Mouse (Mus musculus): ENCODE data around the gene Olfr1052. TPM values are rescaled to one million over a fixed set of nuclear protein-coding genes. Genes with fewer than 3 reads are reported as not detected.
"Not testable (repeated sequence)": the region's sequence is repeated elsewhere in the genome, so short reads cannot be mapped to it uniquely, and the experiment has no call there.

The Olfr1052 gene
- not detected for total RNA-seq (2021)

DNA sequence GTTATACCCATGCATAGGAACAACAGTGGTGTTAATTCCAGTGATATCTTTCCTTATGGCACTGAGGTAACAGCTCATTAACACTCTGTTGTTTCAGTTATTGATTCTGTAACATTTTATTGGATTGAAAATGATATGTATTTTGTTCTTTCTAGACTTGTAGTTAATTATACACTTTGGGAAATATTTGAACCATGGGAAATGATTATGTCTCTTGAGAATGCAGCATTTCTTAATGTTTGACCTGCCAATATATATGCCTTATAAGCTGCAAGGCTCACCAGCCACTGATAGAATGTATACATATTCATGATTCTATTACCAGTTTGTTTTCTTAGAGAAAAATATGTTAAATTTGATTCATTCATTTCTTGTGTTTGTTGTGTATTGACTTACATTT lies at the start of gene Olfr1052:
Gene Olfr1052, plus strand, starts transcription at position 301 of the 400 bp plus-strand sequence.
- intact Hi-C loops (cut with DNase I), result no loop called here
- DNase-seq, result no peak

- intact Hi-C loops (cut with DNase I); DNase-seq: not testable (repeated sequence)
Observed at GRCm38 (mm10) chr2:86258228-86258627, 34.0 kb upstream of the Olfr1052 start, which contains the start of gene Olfr1049. Gene Olfr1049 (minus strand): TSS chr2:86258328.

DNA sequence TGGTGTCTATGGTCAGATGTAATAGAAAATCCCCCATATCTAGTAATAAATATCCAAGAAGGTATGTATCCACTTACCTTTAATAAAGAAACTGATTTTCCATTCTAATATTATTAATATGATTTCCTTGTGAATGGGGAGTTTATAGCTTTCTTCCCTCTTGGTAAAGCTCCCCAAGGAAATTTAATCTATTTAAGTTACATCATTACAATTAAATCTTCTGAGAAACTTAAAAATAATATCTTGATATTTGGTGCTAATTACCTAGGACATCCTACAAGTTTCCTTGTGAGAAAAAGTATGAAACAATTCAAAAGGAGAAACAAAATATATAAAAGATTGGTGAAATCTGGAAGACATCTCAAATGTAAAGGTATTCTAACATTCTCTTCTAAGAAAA lies 13.3 kb upstream of the Olfr1052 start, which contains the start of gene Olfr1051:
Gene Olfr1051, minus strand, starts transcription at position 101 of the 400 bp plus-strand sequence.
- DNase-seq; intact Hi-C loops (cut with DNase I): not testable (repeated sequence)

DNA sequence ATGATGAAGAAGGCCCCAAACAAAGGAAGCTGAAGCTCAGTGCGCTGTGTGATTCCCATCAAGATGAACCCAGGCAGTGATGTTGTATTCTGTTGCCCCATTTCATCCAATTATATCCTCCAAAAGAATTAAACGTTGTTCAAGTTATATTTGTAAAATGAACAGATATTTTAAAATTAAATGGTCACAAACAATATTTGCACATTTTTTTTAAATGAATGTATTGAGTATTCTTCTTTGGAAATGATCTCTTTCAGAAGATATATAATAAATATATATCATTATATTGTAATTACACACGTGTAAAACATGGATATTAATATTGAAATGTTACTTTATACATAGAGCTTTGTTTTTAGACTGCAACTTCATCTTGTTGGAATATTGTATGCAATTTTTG lies 22.9 kb downstream of the Olfr1052 start, which contains the start of gene Olfr1053:
Gene Olfr1053, minus strand, starts transcription at position 101 of the 400 bp plus-strand sequence.
- no peak for DNase-seq
- intact Hi-C loops (cut with DNase I), result no loop called here

DNA sequence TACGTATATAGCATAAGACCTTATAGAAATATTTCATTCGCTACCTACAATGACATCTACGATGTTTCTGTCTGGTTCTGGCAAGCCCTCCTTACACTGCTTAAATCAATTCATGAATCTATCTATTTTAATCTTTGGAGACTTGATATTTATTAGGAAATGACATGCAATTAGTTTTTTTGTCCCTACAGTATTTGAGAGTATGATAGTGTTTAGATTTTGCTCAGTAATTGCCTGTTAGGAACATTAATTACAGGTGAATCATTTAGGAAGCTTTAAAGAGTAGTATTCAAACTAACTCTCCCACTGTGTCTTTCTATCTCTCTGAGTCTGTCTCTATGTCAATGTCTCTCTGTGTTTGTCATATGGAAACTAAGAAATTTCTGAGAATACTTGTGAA lies 43.1 kb downstream of the Olfr1052 start, which contains the start of gene Olfr1054:
Gene Olfr1054, minus strand, starts transcription at position 101 of the 400 bp plus-strand sequence.
- no peak for DNase-seq
- intact Hi-C loops (cut with DNase I), result no loop called here

Other genes with a start within 250 kb of the Olfr1052 start
- gene Olfr1034, start 246.6 kb upstream of the Olfr1052 start, total RNA-seq (2021), result under 1 TPM; 0.08 to 0.11 TPM
- not detected for gene Olfr1036, start 218.5 kb upstream of the Olfr1052 start, total RNA-seq (2021)
- gene Olfr1037, start 205.1 kb upstream of the Olfr1052 start, total RNA-seq (2021), result not detected
- not detected for gene Olfr1039, start 156.5 kb upstream of the Olfr1052 start, total RNA-seq (2021)
- gene Olfr1040, start 145.7 kb upstream of the Olfr1052 start, total RNA-seq (2021), result not detected
- not detected for gene Olfr1042, start 130.6 kb upstream of the Olfr1052 start, total RNA-seq (2021)
- gene Olfr1043, start 124.9 kb upstream of the Olfr1052 start, total RNA-seq (2021), result not detected
- gene Olfr1044, start 114.6 kb upstream of the Olfr1052 start, total RNA-seq (2021), result not detected
- not detected for gene Olfr52, start 106.8 kb upstream of the Olfr1052 start, total RNA-seq (2021)
- gene Olfr1045, start 89.4 kb upstream of the Olfr1052 start, total RNA-seq (2021), result not detected
- gene Olfr1046, start 73.1 kb upstream of the Olfr1052 start, total RNA-seq (2021), result not detected
- gene Olfr1047, start 61.1 kb upstream of the Olfr1052 start, total RNA-seq (2021), result not detected
- not detected for gene Olfr1048, start 52.2 kb upstream of the Olfr1052 start, total RNA-seq (2021)
- not detected for gene Olfr1049, start 34.1 kb upstream of the Olfr1052 start, total RNA-seq (2021)
- not detected for gene Olfr1051, start 13.4 kb upstream of the Olfr1052 start, total RNA-seq (2021)
- not detected for gene Olfr1053, start 22.8 kb downstream of the Olfr1052 start, total RNA-seq (2021)
- not detected for gene Olfr1054, start 43.0 kb downstream of the Olfr1052 start, total RNA-seq (2021)
- gene Olfr1055, start 57.8 kb downstream of the Olfr1052 start, total RNA-seq (2021), result not detected
- not detected for gene Olfr1056, start 70.0 kb downstream of the Olfr1052 start, total RNA-seq (2021)
- not detected for gene Olfr1057, start 85.9 kb downstream of the Olfr1052 start, total RNA-seq (2021)
- not detected for gene Olfr1058, start 96.1 kb downstream of the Olfr1052 start, total RNA-seq (2021)
- gene Olfr1061, start 121.6 kb downstream of the Olfr1052 start, total RNA-seq (2021), result not detected
- gene Olfr1062, start 134.3 kb downstream of the Olfr1052 start, total RNA-seq (2021), result not detected
- gene Olfr1065, start 158.1 kb downstream of the Olfr1052 start, total RNA-seq (2021), result not detected
- gene Olfr1066, start 163.8 kb downstream of the Olfr1052 start, total RNA-seq (2021), result not detected
- gene Olfr228, start 194.9 kb downstream of the Olfr1052 start, total RNA-seq (2021), result not detected
- not detected for gene Olfr1076, start 216.0 kb downstream of the Olfr1052 start, total RNA-seq (2021)